Mouse (Mus musculus): Measurements from ENCODE around the gene Mars.
"Not testable (repeated sequence)": the region's sequence is repeated elsewhere in the genome, so short reads cannot be mapped to it uniquely, and the experiment has no call there.

The Mars gene

DNA sequence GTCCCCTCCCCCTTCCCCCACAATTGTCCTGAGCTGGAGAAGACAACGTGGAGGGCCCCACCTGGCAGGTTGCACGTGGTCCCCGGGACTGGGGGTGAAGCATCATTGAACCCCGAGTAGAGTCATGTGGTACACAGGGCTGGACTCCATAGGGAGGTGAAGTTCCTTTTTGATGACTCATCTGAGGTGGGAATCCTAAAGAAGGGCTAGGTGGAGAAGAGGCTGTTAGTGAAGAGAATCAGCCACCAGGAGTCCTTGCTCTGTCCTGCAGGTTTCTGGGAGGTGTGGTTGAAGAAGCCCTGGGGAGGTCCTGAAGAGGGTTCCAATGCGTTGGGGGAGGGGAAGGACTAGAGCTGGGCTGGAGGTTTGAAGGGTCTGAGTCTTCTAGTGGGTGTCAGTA lies 25.4 kb upstream of the Mars start:
- DNase-seq (ENCODE audit: extremely low spot score), result no peak

DNA sequence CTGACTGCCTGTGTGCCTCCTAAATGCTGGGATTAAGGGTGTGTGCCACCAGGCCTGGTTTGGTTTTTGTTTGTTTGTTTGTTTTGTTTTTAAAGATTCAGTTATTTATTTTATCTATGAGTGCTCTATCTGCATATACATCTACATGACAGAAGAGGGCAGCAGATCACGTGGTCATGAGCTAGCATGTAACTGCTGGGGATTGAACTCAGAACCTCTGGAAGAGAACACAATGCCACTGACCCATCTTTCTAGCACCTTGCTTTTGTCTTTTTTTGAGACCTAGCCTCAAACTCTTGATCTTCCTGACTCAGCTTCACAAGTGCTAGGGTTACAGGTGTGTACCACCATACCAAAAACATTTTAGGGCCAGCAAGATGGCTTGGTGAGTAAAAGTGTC lies 23.7 kb upstream of the Mars start:
- no peak for DNase-seq (ENCODE audit: extremely low spot score)

DNA sequence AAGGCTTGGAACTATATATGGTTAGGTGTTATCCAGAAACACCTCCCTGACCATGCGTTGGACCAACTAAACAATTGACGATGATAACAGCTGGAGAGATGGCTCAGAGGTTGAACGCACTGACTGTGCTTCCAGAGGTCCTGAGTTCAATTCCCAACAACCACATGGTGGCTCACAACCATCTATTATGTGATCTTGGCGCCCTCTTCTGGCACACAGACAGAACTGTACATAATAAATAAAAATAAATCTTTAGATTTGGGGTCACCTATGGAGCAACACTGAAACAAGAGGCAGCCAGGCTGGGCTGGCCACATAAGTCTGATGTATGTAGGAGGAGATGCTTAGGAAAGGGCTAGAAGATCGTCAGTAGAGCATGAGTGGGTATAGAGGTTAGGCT lies 21.6 kb upstream of the Mars start:
- DNase-seq (ENCODE audit: extremely low spot score), result no peak

DNA sequence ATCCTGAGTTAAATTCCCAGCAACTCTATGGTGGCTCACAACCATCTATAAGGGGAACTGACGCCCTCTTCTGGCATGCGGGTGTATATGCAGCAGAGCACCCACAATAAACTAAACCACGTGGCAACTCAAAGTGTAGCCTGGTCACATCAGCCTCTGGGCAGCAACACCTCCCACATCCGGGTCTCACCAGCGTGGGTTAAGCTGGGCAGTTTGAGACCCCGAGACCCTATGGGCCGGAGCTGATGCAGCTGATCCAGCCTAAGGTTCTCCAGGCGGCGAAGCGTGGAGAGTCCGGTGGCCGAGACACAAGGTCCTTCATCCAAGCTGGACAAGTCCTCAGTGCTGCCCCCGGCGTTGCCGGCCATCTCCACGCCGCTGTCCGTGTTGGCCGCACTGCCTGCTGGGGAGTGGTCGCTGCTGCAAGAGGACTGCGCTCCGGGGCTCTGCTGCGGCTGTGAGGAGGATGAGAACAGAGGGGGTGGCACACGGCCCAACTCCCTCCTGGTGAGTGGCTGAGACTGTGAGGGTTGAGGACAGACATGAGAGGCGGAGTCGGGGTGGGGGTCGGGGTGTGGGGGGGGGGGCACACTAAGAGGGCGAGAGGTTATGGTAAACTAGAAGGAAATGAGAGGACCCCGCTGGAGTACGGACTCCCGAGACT lies 20.8 kb upstream of the Mars start:
- peak; percentile 48 for DNase-seq (ENCODE audit: extremely low spot score)

DNA sequence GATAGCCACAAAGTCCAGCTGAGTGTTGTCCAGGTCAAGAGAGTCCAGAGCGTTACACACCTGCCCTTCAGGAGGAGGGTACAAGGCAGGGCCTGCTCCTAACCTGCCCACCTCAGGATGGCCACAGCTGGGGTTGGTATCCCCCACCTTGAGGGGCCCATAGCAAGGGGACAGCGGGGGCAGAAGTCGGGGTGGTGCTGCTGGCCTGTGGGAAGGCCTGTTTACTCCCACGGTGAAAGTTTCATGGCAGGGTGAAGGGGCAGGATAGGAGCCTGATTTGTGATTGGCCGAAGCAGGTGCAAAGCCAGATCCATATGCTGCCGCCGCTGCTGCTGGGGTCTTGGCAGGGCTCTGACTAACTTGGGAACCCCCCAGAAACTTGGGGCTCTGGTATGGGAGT lies 18.6 kb upstream of the Mars start:
- DNase-seq (ENCODE audit: extremely low spot score), result no peak

DNA sequence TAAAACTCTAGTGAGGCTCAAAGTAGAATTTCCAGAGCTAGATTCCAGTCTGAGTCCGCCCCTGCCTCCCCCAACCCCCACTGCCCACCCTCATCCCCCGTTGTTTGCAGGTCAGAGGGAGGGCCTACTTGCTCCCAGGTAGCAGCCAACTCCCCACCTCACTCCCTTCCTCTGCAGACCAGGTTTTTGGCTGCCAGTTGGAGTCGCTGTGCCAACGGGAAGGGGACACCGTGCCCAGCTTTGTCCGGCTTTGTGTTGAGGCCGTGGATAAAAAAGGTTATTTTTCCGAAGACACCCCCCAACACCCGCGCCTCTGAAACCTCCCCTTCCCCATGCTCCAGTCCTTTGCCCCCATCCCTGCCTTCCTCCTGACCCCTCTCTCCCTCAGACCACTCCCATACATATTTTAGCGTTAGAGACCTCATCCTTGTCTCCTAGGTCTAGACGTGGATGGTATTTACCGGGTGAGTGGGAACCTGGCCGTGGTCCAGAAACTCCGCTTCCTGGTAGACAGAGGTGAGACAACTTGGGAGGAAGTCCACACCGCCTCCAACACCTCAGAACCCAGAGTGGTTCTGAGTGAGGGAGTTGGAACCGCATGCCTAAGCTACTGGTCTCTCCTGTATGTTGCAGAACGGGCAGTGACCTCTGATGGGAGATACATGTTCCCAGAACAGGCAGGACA lies 16.0 kb upstream of the Mars start:
- DNase-seq (ENCODE audit: extremely low spot score), result no peak

DNA sequence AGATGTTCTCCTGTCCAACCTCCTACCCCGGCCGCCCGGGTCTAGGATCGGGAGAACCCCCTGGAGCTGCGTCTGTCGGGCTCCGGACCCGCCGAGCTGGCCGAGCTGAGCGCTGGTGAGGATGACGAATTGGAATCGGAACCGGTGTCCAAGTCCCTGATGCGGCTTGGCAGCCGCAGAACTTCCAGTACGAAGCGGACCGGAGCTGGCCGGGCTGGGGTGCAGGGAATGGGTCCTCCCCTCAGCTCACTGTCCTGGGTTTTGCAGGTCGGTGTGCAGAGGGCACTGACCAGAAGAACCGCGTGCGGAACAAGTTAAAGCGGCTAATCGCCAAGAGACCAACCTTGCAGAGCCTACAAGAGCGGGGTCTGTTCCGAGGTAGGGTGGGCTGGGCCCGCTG lies 15.2 kb upstream of the Mars start:
- no peak for DNase-seq (ENCODE audit: extremely low spot score)

DNA sequence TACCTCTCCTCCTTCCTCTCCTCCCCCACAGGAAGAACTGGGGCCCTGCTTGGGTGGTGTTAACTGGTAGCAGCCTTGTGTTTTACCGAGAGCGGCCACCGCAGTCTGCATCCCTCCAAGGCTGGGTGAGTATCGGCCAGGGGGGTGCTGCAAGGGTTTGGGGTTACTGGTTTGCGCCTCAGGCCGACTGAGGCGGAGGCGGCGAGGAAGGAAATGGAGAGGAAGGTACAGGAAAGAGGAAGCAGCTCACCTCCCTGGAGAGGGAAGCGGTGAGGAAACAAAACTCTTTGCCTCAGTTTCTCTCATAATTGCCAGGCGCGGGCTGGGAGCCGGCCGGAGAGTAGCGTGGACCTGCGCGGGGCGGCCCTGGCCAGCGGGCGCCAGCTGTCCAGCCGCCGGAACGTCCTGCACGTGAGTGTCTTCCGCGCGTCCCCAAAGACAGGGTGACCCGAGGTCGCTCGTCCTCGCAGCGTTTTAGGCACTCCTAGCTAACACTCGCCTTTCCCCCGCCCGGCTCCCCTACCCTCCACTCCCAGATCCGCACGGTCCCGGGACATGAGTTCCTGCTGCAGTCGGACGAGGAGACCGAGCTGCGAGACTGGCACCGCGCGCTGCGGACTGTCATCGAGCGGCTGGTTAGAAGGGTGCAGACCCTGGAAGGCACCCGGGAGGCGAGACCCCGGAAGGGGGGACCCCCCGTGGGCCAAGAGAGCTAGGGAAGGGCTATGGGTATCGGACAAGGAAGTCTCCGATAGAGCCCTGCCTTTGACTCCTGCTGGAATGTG lies 14.6 kb upstream of the Mars start:
- DNase-seq (ENCODE audit: extremely low spot score), result peak; percentile 52

DNA sequence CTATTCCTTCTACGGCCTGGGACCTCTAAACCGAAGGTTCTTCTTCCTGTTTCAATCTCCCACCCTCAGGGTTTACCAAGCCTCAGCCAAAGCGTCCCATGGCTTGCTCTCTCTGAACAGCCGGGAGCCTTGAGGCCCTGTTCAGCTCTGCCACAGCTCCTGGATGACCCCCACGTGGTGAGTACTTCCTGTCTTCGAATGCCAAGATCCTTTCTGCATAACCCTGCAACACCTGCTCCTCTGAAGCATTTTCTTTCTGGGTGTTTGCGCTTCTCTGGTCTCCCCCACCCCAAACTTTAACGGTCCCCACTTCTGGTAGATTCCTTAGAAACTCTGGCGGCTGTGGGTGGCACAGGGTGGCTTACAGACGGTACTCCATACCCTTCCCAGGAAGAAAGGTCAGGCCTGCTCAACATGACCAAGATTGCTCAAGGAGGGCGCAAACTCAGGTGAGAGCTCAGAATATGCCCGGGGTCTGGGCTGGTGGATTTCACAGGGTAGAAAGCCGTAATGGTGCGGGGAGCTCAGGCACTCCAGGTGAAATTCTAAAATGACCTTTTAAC lies 13.9 kb upstream of the Mars start:
- no peak for DNase-seq (ENCODE audit: extremely low spot score)

DNA sequence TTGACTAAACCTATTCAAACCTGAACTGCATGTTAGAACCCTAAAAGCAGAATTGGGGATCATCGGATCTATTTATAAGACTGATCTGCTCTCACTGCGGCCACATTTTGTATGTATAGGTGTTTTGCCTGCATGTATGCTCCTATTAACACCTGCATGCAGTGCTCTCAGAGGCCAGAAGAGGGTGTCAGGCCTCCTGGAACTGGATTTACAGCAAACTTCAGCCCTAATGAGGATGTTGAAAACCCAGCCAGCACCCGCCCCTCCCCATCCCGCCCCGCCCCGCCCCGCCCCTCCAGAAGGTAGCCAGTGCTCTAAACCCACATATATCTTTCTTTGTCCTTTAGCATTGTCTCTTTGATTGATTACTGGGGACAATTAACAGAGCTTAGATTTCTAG lies 12.9 kb upstream of the Mars start:
- DNase-seq (ENCODE audit: extremely low spot score), result peak; percentile 67

DNA sequence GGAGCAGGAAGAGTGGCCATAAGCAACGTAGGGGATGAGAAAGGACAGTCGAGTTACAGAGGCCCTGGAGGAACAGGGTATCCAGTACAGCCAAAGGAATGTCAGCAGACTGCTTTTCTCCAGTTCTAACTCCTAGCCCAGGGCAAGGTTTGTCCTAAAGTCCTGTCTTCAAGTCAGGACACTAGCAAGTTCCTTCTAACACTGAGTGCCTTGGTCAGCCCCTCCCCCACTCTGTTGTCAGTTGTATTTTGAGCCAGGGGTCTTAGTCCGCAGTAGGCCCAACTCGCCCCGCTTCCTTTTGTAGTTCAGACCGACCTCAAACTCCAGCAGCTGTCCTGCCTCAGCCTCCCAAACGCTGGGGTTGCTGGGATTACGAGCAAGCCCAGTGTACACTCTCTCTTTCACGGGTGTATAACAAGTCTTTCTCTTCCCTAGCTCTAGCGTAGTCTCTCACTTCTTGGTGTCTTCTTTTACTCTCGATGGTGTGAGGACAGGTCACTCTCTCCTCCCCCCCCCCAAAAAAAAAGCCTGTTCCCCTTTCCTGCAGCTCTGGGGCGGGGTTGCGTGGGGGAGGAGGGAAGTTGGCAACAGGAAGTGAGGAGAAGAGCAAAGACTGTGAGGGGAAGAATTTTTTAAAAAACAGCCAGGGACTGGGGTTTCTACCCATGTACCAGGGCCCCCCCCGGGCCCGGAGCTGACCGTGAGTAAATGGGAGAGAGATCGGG lies 11.7 kb upstream of the Mars start:
- DNase-seq (ENCODE audit: extremely low spot score), result no peak

DNA sequence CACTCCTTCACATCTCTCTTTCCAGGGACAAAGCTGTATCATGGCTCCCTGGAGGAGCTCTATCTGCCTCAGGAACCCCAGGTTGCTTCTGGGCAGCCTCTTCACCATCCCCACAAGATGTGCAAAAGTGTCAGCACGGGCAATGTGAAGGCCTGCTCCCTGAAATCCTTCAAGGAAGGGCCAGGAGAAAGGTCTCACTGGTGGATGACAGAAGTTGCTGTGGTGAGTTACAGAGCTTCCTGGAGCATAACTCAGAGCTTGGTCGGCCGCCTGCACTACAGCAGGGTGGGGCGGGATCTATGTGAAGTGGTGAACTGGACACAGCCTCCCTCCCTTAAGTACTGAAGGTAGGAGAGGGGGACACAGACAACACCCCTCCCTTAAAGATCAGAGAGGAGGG lies 11.1 kb upstream of the Mars start:
- DNase-seq (ENCODE audit: extremely low spot score), result no peak

DNA sequence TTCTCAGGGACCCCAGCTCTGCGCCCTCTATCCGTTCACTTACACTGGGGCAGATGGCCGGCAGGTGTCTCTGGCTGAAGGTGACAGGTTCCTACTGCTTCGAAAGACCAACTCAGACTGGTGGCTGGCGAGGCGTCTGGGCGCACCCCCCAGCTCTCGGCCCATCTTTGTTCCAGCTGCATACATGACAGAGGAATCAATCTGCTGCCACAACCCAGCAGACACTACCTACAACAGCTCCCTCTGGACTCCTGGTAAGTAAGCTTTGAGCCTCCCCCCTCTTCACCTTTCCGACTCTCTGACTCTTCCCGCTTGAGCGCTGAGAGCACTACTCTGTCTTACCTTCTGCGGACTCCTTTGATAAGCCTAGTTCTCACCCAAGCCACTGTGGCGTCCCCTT lies 10.6 kb upstream of the Mars start:
- DNase-seq (ENCODE audit: extremely low spot score), result no peak

DNA sequence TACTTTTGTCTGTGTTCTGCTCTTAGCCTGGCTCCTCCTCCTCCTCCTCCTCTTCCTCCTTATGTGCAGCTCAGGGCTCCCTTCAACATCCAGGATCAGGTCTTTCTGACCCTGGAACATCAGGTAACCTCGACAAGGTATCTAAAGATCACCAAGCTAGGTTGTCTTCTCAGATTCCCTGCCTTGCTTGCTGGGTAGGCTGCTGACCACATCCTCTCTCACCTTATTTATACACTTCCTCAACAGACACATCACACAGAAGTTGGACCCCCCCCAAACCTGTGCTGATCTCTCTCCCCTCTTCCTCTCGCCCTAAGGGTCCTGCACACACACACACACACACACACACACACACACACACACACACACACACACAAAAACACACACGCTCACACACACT lies 10.0 kb upstream of the Mars start, which contains the start of gene Arhgap9:
Gene Arhgap9, plus strand, starts transcription at position 344 of the 400 bp plus-strand sequence.
- no peak for DNase-seq (ENCODE audit: extremely low spot score)

DNA sequence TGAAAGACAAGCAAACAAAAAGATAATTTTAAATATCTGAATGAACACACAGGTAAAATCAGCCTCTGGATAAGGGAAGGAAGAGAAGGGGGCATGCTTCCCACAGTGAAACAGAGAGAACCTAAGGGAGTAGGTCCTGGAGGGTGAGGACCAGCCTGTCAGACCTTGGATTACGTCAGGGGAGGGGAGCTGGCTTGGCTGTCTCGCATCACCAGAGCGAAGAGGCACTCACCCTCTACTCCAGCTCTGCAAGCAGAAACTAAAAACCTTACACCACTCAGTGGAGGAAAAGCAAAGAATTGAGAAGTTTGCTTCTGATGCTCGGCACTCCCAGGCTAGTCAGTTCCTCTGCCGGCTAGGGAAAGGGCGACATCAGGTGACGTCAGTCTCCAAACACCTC lies 8.4 kb upstream of the Mars start:
- DNase-seq (ENCODE audit: extremely low spot score), result no peak

DNA sequence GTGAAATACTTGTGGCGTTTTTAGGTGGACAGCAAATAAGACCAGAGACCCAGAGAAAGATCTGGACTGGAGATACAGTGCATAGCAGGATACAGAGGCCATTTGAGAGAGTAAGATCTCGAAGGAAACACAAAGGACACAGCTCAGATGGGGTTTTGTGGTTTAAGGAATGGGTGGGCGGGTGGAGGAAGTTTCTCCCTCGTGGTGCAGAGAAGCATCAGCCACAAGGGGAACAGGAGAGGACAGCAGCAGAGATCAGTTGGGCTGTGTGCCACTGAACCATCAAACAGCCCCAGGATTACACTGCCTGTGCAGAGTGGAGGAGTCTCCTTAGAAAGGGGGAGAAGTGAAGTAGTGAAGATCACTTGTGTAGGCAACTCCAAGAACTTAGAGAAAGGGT lies 6.4 kb upstream of the Mars start:
- no peak for DNase-seq (ENCODE audit: extremely low spot score)

DNA sequence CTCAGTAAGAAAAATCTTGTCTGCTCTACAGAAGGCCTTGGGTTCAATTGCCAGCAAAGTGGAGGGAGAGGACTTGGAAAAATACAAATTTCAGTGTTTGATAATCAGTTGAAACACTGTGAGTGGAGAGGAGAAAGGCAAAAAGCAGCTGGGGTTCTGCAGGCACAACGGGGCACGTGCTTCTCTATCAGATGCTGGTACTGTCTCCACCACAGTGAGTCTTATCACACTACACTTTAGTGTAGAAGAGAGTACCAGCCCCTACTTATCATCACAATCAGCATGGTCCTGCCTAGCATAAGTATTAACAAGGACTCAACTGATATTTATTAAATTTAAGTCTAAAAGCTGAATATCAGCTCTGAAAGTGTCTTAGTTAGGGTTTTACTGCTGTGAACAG lies 5.7 kb upstream of the Mars start:
- DNase-seq (ENCODE audit: extremely low spot score), result no peak

DNA sequence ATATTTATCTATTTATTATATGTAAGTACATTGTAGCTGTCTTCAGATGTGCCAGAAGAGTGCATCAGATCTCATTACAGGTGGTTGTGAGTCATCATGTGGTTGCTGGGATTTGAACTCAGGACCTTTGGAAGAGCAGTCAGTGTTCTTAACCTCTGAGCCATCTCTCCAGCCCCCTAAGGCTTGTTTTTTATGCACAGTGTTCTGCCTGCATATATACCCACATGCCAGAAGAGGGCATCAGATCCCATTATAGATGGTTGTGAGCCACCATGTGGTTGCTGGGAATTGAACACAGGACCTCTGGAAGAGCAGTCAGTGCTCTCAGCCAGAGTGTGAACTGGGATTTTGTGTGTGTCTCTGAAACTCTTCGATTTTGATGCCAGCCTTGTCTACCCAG lies 3.4 kb upstream of the Mars start:
- not testable (repeated sequence) for DNase-seq (ENCODE audit: extremely low spot score)

DNA sequence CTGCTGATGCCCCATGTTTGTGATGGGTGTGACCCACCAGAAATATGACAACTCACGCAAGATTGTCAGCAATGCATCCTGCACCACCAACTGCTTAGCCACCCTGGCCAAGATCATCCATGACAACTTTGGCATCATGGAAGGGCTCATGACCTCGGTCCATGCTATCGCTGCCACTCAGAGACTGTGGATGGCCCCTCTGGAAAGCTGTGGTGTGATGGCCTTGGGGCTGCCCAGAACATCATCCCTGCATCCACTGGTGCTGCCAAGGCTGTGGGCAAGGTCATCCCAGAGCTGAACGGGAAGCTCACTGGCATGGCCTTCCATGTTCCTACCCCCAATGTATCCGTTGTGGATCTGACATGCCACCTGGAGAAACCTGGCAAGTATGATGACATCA lies 1.9 kb upstream of the Mars start:
- not testable (repeated sequence) for DNase-seq (ENCODE audit: extremely low spot score)

DNA sequence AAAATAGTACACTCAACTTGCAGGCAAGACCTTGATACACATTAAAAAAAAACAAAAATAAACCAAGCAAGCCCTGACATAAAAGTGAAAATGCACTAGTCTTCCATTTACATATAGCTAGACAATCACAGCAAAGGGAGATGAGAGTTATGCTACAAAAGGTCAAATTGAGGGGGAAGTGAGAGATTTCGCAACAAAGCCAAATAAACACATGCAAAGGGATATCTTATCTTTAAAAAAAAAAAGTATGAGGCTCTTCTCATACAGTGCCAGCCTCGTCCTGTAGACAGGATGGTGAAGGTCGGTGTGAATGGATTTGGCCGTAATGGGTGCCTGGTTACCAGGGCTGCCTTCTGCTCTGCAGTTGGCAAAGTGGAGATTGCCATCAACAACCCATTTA lies 1.3 kb upstream of the Mars start:
- DNase-seq (ENCODE audit: extremely low spot score), result no peak

DNA sequence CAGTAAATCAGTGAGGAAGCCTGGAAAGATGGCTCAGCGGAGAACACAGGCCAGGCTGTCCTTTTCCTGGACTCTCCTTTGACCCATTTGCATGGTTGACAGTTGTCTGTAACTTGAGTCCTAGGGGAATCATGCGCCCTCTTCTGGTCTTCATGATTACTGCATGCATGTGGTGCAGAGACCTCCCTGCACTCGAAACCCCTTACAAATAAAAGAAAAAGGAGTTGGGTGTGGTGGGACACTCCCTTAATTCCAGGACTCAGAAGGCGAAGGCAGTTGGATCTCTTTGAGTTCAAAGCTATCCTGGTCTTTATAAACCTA lies 730 bp upstream of the Mars start:
- DNase-seq (ENCODE audit: extremely low spot score), result peak; percentile 89
